Comparison of ENCODE assay signal across 20 mouse cellular contexts in the genomic region with DNA sequence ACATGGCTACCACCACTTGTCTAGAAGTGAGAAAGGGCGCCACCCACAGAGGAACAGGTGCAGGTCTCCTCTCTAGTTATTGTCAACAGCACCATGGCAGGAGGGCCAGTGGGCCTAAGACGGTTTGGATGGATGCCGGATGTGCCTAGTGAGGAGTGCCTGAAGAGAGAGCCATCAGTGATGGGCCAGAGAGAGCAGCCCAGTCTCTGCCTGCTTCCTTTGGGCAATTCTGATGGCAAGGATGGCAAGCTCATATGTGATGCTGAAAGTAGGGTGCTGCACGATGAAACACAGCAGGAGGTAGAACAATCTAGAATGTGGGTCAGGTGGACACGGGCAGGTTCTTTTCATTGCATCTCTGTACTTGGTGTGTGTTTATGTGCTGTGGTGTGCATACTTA.
"Had no signal": no experiment of that assay in that cellular context is flagged by ENCODE, and none has a peak within 500 bp of the region (broad histone marks: within the 10 kb centered on the region; RNA-seq: fewer than 3 reads in every experiment).

No protein-coding gene starts in this region.

- H3K9ac ChIP-seq: heart, embryonic 12.5 days; hindbrain, embryonic 12.5 days; hindbrain, embryonic 15.5 days; intestine, embryonic 15.5 days; limb, embryonic 12.5 days; liver, embryonic 13.5 days; liver, embryonic 15.5 days had no signal

- H3K4me3 ChIP-seq: heart, adult 2 months; heart, embryonic 10.5 days; heart, embryonic 12.5 days; hindbrain, embryonic 12.5 days; hindbrain, embryonic 15.5 days; intestine, embryonic 15.5 days; layer of hippocampus, adult 2 months; left cerebral cortex, adult 2 months; limb, embryonic 10.5 days; limb, embryonic 12.5 days; liver, embryonic 13.5 days; liver, embryonic 15.5 days had no signal

- H3K4me2 ChIP-seq: heart, embryonic 12.5 days; hindbrain, embryonic 12.5 days; hindbrain, embryonic 15.5 days; intestine, embryonic 15.5 days; liver, embryonic 11.5 days; liver, embryonic 13.5 days; liver, embryonic 15.5 days had no signal

- H3K4me1 ChIP-seq: intestine, embryonic 15.5 days; liver, embryonic 13.5 days; liver, embryonic 15.5 days had no signal

- H3K27me3 ChIP-seq: heart, embryonic 12.5 days; hindbrain, embryonic 12.5 days; hindbrain, embryonic 15.5 days; intestine, embryonic 15.5 days; limb, embryonic 12.5 days; liver, embryonic 13.5 days; liver, embryonic 15.5 days had no signal

- H3K27ac ChIP-seq: heart, adult 2 months; heart, embryonic 10.5 days; hindbrain, embryonic 12.5 days; hindbrain, embryonic 15.5 days; intestine, embryonic 15.5 days; layer of hippocampus, adult 2 months; left cerebral cortex, adult 2 months; limb, embryonic 10.5 days; liver, embryonic 13.5 days; liver, embryonic 15.5 days had no signal

- H3K9me3 ChIP-seq: heart, embryonic 10.5 days; hindbrain, embryonic 12.5 days; hindbrain, embryonic 15.5 days; intestine, embryonic 15.5 days; limb, embryonic 10.5 days; liver, embryonic 13.5 days; liver, embryonic 15.5 days had no signal

- ATAC-seq: inflammation-experienced regulatory T-cells, adult 6 months; intestine, embryonic 15.5 days; intestine, postnatal 0 days had no signal

- H3K36me3 ChIP-seq: heart, embryonic 10.5 days; heart, embryonic 12.5 days; hindbrain, embryonic 12.5 days; hindbrain, embryonic 15.5 days; intestine, embryonic 15.5 days; limb, embryonic 10.5 days; limb, embryonic 12.5 days; liver, embryonic 13.5 days; liver, embryonic 15.5 days had no signal

- DNase-seq: heart, postnatal 4 days; kidney, adult 18-20 months; kidney, adult 8-10 months; kidney, postnatal 25 days; liver; liver, embryonic 13.5 days had no signal
